Mouse (Mus musculus) urinary bladder, adult 2 months (tissue): Measurements from ENCODE around the gene Lmbrd2. TPM values are rescaled to one million over a fixed set of nuclear protein-coding genes. Genes with fewer than 3 reads are reported as not detected.

Experiments used
- DNase-seq: peaks from one replicate; pipeline ENCODE4 v3.0.0; 2022; ENCODE audit warnings: low spot score
- polyA plus RNA-seq: library from polyadenylated mRNA; depleted of rRNA; stranded (reverse); fragments of >200 nt; gene quantifications from 2 replicates; pipeline ENCODE4 v1.2.3, GENCODE M21; 2012; rRNA removed

Lmbrd2 gene
- 9.3 and 9.5 TPM in 2 replicates for polyA plus RNA-seq

DNA sequence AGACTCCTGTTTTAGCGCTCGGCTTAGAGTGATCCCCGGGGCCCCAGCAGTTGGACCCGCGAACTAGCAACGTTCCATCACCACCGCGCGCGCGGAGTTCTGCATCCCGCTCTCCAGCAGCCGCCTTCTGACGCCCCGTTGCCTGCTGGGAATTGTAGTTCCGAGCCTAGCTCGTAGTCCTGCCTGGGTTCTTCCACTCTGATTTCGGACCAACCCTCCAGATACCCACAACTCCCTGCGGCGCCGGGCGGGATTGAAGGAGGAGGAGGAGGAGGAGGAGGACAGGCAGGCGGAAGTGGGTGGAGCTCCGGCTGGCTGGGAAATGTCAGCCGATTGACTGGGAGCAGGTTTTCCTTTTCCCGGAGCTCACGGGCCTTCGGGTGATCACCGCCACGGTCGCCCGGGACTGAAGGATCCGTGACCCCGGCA, at the start of gene Lmbrd2:
Lmbrd2 (plus strand) TSS at position 299 of the 429 bp plus-strand sequence.
- DNase-seq: peak; percentile 85

DNA sequence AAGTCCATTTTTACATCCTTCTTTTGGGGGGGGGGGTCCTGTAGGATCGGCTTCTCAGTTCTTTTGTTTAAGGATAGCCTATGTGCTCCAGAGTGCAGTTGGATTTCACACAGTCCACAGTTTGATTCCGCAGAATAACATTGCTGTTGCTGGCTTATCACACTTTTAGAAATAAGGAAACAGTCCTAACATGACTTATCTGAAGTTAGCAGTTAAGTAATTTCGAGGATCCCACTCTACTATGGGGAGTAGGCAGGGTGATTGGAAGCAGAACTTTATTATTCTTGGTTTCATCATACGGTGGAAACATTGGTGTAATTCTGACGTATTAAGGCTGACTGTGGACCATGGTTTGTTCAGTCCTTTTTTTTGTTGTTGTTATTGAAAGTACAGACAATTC, 49.7 kb upstream of the Lmbrd2 start:
- no peak for DNase-seq

DNA sequence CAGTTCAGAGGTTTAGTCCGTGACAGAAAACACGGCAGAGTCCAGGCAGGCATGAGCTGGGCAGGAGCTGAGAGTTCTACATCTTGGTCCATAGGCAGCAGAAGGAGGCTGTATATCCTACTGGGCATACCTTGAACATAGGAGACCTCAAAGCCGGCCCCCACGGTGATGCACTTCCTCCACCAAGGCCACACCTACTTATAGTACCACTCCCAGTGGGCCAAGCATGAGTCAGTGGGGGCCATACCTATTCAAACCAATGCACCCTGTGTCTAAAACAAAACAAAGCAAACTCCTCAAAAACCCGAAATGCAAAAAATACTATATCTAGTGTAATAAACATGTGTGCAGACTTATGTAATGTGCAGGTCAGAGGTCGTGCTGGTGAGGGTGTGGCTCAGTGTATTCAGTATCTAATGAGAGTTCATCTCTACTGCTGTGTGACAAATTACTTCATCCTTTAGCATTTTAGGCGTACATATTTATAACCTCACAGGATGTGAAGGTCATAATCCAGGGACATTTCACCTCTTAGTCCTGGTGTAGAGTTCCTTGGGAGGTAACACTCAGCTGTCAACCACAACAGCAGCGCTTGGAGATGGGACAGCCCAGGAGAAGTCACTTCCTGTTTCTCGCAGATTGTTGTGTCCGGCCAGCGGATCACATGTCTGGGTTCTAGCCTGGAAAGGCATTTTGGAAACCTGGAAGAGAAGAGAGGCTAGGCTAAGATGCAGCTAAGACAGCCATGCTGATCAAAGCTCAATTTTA, 46.6 kb upstream of the Lmbrd2 start:
- no peak for DNase-seq

DNA sequence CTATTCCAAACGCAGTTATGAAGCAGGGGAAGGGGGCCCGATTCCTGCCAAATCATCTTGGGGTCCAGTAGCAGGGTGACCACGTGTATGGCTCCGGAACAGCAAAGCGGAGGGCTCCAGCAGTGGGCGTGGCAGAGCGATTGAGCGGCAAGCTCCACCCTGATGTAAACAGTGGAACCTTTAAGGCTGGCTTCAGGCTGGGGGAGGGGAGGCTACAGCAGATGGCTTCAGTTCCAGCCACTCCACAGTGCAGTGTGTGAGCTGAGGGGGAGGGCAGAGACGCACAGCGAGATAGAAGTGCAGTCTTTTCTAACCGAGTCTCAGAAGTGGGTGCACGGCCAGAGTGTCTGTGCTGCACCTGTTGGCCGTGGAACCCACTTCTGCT, 46.0 kb upstream of the Lmbrd2 start:
- DNase-seq: no peak

DNA sequence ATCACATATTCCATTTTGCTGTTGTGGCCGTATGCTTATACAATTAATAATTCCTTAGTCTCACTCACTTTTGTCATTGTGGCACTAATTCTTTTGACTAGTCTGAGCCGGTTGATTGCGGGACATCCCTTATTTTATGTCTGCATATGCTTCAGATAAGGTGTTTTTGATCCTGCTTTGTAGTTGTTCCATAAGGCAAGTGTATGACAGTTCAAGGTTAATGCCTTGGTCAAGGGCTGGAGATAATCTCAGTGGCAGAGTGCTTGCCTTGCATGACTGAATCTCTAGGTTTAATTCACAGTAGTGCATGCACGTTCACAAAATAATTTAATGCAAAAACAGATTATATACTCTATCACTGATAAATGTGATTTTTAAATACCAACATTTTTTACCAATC, 43.5 kb upstream of the Lmbrd2 start:
- DNase-seq: no peak

DNA sequence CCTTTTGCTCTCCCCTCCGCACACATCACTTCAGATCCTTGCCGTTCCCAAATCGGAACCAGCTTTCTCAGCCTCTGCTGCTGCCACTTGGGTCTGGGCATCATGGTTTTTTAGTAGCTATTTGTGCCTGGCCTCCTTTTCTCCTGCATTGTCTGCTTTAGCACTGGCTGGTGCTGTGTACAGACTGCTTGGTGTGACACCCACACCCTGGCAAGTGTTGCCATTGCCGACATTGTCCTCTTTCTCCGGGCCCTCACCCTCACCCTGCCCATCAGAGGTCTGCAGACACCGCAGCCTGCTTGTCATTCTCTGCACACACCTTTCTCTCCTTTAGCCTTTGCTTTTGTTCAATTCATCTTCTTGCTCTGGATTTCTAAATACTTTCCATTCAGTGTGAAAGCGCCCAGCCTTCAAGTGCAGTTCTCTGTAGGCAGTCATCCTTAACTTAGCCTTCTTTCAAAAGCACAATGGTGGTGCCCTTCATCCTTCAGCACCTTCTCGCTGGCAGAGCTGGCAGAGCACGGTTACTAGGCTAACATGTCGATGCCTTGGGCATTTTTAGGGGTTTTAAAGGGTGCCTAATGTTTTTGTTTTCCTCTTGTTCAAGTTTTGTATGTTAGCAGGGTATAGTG, 39.8 kb upstream of the Lmbrd2 start:
- DNase-seq: no peak

DNA sequence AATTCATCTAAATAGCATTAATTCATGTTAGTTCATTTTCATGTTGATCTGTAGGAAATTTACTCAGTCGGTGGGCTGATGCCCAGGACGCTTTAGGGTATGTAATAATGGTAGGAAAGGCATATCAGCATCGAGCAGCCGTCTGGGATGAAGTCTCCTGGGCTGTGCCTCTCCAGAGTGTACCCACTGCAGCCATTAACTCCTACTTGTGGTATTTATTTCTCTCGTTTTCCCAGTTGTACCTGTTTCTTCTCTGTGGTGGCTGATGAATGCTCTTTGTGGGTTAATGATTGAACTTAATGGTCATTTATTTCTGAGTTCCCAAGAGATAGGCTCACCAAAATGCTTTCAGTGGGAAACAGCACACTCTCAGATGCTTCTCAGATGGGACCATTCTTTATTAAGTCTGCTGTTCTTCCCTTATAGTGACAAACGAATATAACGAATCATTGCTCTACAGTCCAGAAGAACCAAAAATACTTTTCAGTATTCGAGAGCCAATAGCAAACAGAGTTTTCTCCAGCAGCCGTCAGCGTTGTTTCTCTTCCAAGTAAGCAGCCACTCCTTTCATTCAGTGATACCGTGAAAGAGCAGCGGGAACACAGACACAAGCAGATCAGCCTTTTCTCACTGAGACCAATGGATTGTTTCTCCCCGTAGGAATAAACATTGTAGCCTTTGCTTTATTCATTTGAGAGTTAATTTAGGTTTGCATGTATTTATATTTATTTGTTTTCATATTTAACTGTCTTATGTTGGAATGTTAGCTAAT, 33.9 kb upstream of the Lmbrd2 start:
- no peak for DNase-seq

DNA sequence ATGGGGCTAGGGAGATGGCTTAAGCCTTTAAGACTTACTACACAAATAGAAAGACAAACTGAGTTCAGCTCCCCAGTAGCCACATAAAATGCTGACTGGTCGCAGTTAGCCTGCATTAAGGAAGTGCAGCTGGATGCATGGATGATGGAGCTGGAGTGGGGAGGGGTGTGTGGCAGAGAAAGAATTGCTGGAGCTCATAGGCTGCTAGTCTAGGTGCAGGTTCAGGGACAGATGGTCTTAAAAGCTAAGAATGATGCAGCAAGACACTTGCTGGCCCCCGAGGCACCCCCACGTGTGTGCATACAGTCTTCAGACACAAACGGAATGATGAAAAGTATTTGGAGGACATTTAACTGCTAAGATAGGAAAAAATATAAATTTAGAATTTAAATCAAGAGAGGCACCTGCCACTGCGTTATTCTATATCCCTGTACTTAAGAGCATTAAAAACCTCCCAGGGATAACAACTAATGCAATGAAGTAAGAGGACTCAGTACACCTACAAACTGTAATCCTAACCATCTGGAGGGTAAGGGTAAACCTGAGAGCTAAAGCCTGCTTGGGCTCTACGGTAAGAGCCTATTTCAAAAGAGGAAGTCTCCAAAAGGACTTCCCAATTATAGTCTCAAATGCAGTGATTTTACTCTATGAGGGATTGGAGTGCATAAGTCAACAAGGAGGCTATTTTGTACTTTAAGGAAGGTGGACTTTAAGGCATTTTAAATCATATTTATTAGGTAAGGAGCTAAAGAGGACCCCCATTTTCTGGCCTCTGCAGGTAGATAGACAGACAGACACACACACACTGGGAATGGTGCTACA, 29.6 kb upstream of the Lmbrd2 start:
- DNase-seq: no peak

DNA sequence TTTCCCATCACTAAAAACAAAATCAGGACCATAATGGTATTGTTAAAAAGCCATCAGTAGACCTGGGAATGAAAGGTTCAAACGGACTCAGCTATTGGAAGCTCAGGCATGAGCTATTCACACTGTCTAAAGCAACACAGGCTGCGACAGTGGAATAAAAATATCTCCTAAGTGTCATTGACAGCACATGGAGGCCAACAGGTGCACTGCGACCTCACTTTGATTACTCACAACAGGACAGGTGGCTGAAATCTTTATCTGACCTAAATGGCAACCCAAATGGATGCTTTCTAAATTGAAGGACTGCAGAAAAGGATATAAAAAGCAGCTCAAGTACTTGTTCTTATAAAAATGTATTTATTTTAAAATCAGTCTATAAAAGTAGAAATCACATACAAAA, 28.7 kb upstream of the Lmbrd2 start:
- DNase-seq: no peak

DNA sequence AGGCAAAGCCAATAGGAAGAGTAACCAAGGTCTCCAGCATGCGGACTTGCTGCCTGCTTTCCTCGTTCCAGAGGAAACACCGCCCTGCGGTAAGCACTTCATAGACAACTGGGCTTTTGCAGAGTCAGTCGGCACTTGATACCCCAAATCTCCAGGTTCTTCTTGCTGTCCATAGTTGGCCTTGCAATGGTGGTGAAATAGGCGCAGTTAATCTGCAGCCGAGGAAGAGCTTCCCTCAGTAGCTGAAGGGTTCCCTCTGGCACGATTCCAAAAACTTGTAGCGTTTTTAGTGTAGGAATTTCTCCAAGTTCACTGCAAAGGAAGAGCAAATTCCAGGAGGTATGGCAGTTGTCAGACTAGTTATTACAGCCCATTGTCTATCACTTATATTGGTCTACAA, 26.8 kb upstream of the Lmbrd2 start:
- no peak for DNase-seq

DNA sequence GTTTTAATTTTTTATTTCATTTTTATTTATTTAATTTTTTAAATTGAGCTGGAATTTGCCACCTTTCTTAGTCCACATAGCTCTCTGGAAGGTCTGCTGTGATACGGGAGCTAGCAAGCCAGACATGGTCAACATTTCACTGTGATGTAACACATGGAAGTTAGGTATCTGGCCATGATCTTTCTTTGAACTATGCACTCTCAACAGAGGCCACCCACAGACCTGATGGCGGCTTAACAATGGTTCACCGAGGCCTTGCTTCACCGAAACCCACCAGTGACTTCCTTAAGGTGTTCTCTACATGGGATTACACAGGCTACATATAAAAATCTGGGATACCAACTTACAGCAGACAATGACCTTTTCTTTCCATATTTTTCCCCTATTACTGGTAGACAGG, 26.2 kb upstream of the Lmbrd2 start:
- no peak for DNase-seq

DNA sequence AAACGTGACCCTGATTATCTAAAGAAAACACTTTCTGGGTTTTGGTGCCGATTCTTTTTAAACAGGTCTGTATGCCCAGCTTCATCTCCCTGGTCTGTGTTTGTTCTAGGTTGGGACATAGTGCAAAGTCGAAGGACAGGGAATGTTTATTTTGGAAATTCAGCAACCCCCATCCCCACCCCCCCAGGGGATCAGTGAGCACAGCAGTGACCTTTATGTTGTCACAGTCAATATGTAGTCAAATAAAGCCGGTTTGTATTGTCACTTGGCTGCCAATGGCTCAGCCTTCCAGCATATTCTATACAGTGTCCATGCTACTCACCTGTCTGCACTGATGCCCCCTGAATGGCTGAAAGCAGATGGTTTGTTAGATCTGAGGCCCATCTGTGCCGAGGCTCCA, 25.8 kb upstream of the Lmbrd2 start:
- no peak for DNase-seq

DNA sequence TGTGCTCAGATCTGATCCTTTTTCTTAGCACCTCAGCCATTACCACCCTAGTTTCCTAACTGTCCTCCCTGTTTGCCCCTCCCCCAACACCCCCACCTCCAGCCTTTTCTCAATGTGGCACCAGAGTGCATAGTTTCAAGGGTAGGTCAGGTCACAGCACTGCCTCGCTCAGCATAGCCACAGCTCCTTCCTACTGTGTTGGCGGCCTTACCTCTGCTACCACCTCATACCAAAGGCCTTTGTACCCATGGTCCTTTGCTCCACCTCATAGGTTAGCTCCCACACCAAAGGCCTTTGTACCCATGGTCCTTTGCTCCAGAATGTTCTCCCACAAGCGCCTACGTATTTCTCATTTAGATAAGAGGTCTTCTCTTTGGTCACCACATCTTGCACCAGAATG, 21.5 kb upstream of the Lmbrd2 start:
- no peak for DNase-seq

DNA sequence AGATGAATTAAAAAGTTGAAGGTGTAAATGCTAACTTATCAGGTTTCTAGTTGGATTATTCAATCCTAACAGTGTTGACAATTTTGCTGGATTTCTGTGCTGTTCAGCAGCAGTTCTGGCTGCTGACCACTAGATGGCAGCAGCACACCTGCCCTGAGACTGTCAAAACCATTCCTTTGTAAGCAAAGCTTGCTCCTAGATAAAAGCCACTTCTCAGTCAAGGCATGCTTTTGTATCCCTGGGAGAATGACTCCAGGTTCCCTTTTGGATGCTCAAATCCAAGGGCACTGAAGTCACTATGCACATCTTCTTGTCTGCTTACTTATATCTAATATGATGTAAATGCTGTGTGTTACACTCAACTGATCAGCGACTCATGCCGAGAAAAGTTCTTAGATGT, 20.3 kb upstream of the Lmbrd2 start:
- no peak for DNase-seq

DNA sequence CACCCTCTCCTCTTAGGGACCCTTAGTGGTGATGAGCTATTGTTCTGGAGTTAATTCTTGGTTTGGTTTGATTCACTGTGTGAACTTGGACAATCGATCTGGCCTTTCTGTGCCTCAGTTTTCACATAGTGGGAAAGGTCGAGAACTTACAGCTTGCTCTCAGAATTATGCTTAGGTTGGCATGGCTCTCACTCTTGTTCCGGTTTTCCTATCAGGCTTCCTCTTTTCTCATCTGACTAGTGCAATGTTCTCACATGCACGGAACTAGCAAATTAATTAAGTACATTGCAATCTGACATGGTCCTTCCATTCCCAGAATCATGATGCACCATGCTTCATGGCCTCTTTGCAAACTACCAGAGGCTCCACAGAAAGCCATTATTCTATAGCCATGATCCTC, 17.4 kb upstream of the Lmbrd2 start:
- DNase-seq: no peak

DNA sequence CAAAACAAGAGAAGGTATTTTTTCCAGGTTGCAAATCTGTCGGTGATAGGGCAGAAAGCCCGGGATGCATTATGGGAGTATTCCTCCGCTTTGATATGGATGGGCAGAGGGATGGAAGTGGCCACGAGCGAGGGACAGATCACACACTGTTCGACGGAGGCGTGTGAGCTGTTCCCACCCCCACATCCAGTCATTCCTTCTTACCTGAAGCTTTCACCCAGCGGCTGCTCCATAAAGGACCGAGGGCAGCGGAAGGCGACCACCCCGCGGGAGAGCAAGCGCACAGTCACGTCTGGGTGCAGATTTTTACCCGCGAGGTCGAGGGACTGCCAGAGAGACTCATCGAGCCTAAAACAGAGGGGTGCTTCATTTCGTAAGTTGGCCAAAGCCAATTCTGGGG, 15.5 kb upstream of the Lmbrd2 start:
- DNase-seq: no peak

DNA sequence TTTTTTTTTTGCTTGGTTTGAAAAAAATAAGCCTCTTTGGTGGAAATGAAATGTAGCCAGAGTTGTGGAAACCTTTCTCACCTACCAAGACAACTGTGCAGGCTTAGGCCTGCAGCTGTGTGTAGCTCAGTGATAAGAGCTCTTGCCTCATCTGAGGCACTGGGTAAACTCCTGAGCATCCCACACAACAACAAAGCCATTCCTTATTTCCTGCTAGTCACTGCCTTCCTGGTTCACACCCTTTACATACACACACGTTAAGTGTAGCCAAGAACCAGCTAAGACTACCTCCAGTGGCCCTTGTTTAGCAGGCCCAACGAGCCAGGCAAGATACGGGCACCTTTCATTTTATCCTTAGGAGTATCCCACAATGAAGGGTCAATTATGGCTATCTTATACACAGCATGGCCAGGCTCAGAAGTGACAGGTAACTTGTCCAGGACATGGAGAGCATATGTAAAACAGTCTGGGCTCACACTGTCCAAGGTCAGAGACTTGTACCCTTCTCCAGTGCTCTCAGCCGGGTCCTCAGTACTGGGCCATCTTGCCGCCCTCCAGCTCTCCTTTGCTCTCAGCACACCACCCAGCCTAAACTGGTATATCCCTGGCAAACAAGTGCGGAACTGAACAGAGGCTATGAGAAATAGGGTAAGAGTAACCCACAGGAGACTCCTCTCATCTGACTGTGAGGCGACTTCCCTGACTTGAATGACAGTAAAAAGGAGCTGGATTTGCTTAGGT, 13.1 kb upstream of the Lmbrd2 start:
- DNase-seq: no peak

DNA sequence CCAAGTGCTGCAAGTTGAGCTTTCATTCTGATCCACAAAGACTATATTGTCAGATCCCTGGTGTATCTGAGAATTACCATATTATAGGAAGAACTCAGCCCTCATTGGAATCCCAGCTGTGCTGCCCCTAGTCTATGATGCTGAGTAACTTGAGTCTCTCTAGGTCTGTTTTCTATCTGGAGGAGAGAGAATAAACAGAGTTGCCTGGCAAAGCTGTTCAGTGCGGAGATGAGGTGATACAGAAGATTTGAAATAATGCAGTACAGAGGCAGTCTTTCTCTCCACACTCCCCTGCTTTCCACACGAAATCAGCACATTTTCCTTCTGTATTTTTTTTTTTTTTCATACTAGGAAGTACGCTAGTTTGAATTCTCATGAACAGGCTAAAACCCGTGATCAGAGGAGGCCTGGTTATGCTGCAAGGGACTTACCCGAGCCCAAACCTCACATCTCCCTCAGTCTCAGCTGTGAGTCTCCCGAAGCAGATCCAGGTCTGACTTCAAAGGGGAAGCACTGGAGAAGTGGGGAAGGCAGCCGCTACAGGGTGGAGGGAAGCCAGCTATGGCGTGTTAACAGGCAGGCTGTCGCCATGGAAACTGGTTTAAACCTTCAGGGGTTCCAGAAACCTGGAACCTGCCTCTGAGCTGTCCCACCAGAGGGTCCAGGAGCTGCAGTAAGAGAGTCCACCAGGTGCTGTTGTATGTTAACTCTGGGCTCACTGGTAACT, 9.4 kb upstream of the Lmbrd2 start:
- no peak for DNase-seq

DNA sequence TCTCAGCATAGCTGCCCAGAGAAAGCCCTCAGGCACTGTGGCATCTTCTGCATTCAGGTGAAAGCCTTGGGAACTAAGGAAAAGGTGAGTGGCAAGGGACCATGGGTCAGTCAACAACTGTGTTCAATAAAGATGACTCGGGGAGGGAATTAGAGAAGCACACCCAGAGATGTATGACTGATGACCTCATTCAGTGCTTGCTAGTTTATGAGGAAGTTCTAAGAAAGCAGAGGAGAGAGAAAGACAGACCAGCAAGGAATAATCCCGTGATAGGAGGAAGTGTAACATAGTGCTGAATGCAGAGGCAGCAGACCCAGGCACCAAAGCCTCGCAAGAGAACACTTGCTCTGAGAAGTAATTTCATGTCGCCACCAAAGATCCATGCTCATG, 8.9 kb upstream of the Lmbrd2 start:
- no peak for DNase-seq

DNA sequence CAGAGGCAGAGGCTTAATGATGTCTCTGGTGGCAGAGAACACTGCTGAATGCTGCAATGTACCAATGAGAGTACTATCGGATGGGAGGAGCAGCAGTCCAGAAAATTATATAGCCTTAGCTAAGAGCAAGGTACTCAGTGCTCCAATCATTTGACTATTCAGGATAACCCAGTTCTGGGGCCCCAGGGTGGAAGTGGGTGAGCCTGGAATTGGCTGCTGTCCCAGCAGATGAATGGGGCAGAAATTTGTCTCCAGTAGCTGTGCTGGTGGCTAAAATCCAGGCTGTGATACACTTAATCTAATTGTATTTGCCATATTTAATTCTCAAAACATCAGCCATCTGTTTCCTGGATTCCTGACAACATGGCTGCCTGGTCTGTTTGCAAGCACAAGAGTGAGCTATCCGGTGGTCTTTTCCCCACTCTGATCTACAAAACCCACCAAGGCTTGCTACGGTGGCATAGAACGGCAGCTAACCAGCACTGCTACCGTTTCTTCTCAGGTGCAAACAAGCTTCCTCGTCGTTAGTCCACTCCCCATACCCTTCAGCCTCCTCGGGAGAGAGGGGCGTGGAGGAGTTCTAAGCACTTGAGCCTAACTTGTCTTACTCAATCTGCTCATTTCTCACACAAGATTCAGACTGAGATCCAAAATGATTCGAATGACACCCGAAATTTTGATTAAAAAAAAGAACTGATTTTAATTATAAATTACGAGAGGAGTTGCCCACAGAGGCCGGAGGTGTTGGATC, 7.5 kb upstream of the Lmbrd2 start:
- DNase-seq: no peak
